In genomic region chr7:109754034-109754433, GRCm38 (mm10) we compare ENCODE assay signal across 28 mouse cellular contexts. TPM values are rescaled to one million over a fixed set of nuclear protein-coding genes. Genes with fewer than 3 reads are reported as not detected.
DNase-seq lines count a peak whose midpoint lies in the region; ATAC-seq and TF ChIP-seq lines count a peak whose summit lies in the region.
"Had no signal": no experiment of that assay in that cellular context is flagged by ENCODE, and none has a peak within 500 bp of the region (broad histone marks: within the 10 kb centered on the region; RNA-seq: fewer than 3 reads in every experiment).

No protein-coding gene starts in this region.

- no peak overlapping the region for H3K4me3 ChIP-seq in hindbrain, embryonic 13.5 days
- H3K4me3 ChIP-seq in hindbrain, embryonic 12.5 days: no peak overlapping the region
- no peak overlapping the region for H3K4me3 ChIP-seq in neural tube, embryonic 13.5 days
- H3K4me3 ChIP-seq in stomach, postnatal 0 days (ENCODE audit: low read depth, low read length): no peak overlapping the region
- H3K4me3 ChIP-seq: forebrain, embryonic 10.5 days; forebrain, embryonic 13.5 days; heart, adult 2 months; heart, embryonic 10.5 days; heart, embryonic 13.5 days had no signal

- no peak for ATAC-seq in hindbrain, embryonic 13.5 days (ENCODE audit: low FRiP score)
- ATAC-seq in hindbrain, embryonic 12.5 days (ENCODE audit: low FRiP score): no peak
- no peak for ATAC-seq in neural tube, embryonic 13.5 days (ENCODE audit: low read depth)
- no peak for ATAC-seq in stomach, postnatal 0 days (ENCODE audit: low FRiP score, low TSS enrichment)
- ATAC-seq: activated CD4-positive, CD25-positive, alpha-beta regulatory T cell, adult 4 months; forebrain, embryonic 13.5 days; forebrain, embryonic 16.5 days; hindbrain, embryonic 16.5 days had no signal

- TF ChIP-seq CTCF in stomach, postnatal 0 days (IDR thresholded peaks at IDR 0.05; ENCODE audit: low read depth): no peak

- H3K9ac ChIP-seq in hindbrain, embryonic 13.5 days: 0 out of 2 replicates have a peak overlapping the region, but pooled peaks have one; percentile 95
- H3K9ac ChIP-seq in hindbrain, embryonic 12.5 days: no peak overlapping the region
- H3K9ac ChIP-seq in neural tube, embryonic 13.5 days: no peak overlapping the region
- no peak overlapping the region for H3K9ac ChIP-seq in stomach, postnatal 0 days (ENCODE audit: low read length)
- H3K9ac ChIP-seq: heart, embryonic 13.5 days had no signal

- no peaks in the 10 kb centered on the region for H3K9me3 ChIP-seq in hindbrain, embryonic 13.5 days
- H3K9me3 ChIP-seq in hindbrain, embryonic 12.5 days (replicated peaks): no peaks in the 10 kb centered on the region
- H3K9me3 ChIP-seq in neural tube, embryonic 13.5 days: no peaks in the 10 kb centered on the region
- no peaks in the 10 kb centered on the region for H3K9me3 ChIP-seq in stomach, postnatal 0 days (ENCODE audit: control insufficient read depth, low read length)
- H3K9me3 ChIP-seq: forebrain, embryonic 10.5 days; forebrain, embryonic 13.5 days; heart, embryonic 10.5 days; heart, embryonic 13.5 days had no signal

- H3K4me1 ChIP-seq in hindbrain, embryonic 13.5 days (replicated peaks): peaks cover 33% of the 10 kb centered on the region
- H3K4me1 ChIP-seq in hindbrain, embryonic 12.5 days: peaks cover 17% of the 10 kb centered on the region
- peaks cover 27% of the 10 kb centered on the region for H3K4me1 ChIP-seq in neural tube, embryonic 13.5 days (replicated peaks)
- H3K4me1 ChIP-seq in stomach, postnatal 0 days (replicated peaks; ENCODE audit: control insufficient read depth, insufficient read depth): no peaks in the 10 kb centered on the region

- 93% methylated on average over 8 of the region's 8 CpGs for WGBS in hindbrain, embryonic 13.5 days
- 95% methylated on average over 8 of the region's 8 CpGs for WGBS in hindbrain, embryonic 12.5 days
- WGBS in neural tube, embryonic 13.5 days: 93% methylated on average over 8 of the region's 8 CpGs
- 75% methylated on average over 8 of the region's 8 CpGs for WGBS in stomach, postnatal 0 days

- TF ChIP-seq EP300 in stomach, postnatal 0 days (optimal IDR thresholded peaks at IDR 0.05): no peak

- H3K27me3 ChIP-seq in hindbrain, embryonic 13.5 days: no peaks in the 10 kb centered on the region
- H3K27me3 ChIP-seq in hindbrain, embryonic 12.5 days: no peaks in the 10 kb centered on the region
- no peaks in the 10 kb centered on the region for H3K27me3 ChIP-seq in neural tube, embryonic 13.5 days
- no peaks in the 10 kb centered on the region for H3K27me3 ChIP-seq in stomach, postnatal 0 days (ENCODE audit: control insufficient read depth, insufficient read depth, low read length)
- H3K27me3 ChIP-seq: forebrain, embryonic 13.5 days; heart, embryonic 13.5 days had no signal

- H3K27ac ChIP-seq in hindbrain, embryonic 13.5 days: no peak overlapping the region
- no peak overlapping the region for H3K27ac ChIP-seq in hindbrain, embryonic 12.5 days
- no peak overlapping the region for H3K27ac ChIP-seq in neural tube, embryonic 13.5 days (replicated peaks)
- peak overlapping the region; percentile 50; the same call in 1 of the 2 replicates for H3K27ac ChIP-seq in stomach, postnatal 0 days (replicated peaks)
- H3K27ac ChIP-seq: forebrain, embryonic 10.5 days; forebrain, embryonic 13.5 days; heart, adult 2 months; heart, embryonic 10.5 days; heart, embryonic 13.5 days had no signal

- H3K36me3 ChIP-seq in hindbrain, embryonic 13.5 days: peaks cover 2% of the 10 kb centered on the region; the same call in 1 of the 2 replicates
- no peaks in the 10 kb centered on the region for H3K36me3 ChIP-seq in hindbrain, embryonic 12.5 days
- 0 out of 2 replicates have a peak, but pooled peaks cover 4% of the 10 kb centered on the region for H3K36me3 ChIP-seq in neural tube, embryonic 13.5 days
- no peaks in the 10 kb centered on the region for H3K36me3 ChIP-seq in stomach, postnatal 0 days (ENCODE audit: control insufficient read depth, insufficient read depth, low read length)
- H3K36me3 ChIP-seq: forebrain, embryonic 10.5 days; heart, embryonic 10.5 days had no signal

- H3K4me2 ChIP-seq in hindbrain, embryonic 13.5 days: no peak overlapping the region
- no peak overlapping the region for H3K4me2 ChIP-seq in hindbrain, embryonic 12.5 days (replicated peaks)
- H3K4me2 ChIP-seq in neural tube, embryonic 13.5 days: 0 out of 2 replicates have a peak overlapping the region, but pooled peaks have one; percentile 76
- no peak overlapping the region for H3K4me2 ChIP-seq in stomach, postnatal 0 days (replicated peaks; ENCODE audit: low read depth)

- DNase-seq in neural tube, embryonic 10.5 days (ENCODE audit: extremely low spot score, low spot score): no peak
- no peak for DNase-seq in stomach, postnatal 0 days (ENCODE audit: low spot score)
- no peak for DNase-seq in lung, postnatal 14 days
- DNase-seq: adrenal gland, adult 8-10 months; adrenal gland, postnatal 25 days; cerebellum, adult 11-12 months; cerebellum, adult 8-10 months; cerebellum, postnatal 10 days; cerebellum, postnatal 36 days; gastrocnemius, postnatal 10 days; gastrocnemius, postnatal 36 days; heart, adult 2 months; heart, postnatal 14 days; heart, postnatal 4 days had no signal

RNA-seq across cellular contexts. Expression of gene Tmem9b, which starts 1.4 kb away (rescaled TPM):
- 110 and 113 TPM in 2 replicates for polyA plus RNA-seq in hindbrain, embryonic 13.5 days (2015; fragmentation: Nextera tagmentation; extraction: Ambion mirVana)
- polyA plus RNA-seq in hindbrain, embryonic 12.5 days (2016; fragmentation: Nextera tagmentation; extraction: Ambion mirVana): 62.5 and 69.9 TPM in 2 replicates
- polyA plus RNA-seq in neural tube, embryonic 13.5 days (2015; fragmentation: Nextera tagmentation; extraction: Ambion mirVana): 106 and 119 TPM in 2 replicates
- 103 and 106 TPM in 2 replicates for polyA plus RNA-seq in stomach, postnatal 0 days (2015; fragmentation: Nextera tagmentation; extraction: Ambion mirVana)

RNA-seq across cellular contexts. Expression of gene Ascl3, which starts 22.5 kb away (rescaled TPM):
- polyA plus RNA-seq in hindbrain, embryonic 13.5 days (2015; fragmentation: Nextera tagmentation; extraction: Ambion mirVana): 0.42 TPM in 1 of 2 replicates, not detected in the other
- polyA plus RNA-seq in hindbrain, embryonic 12.5 days (2016; fragmentation: Nextera tagmentation; extraction: Ambion mirVana): 0.47 TPM in 1 of 2 replicates, not detected in the other
- 0.29 and 0.45 TPM in 2 replicates for polyA plus RNA-seq in neural tube, embryonic 13.5 days (2015; fragmentation: Nextera tagmentation; extraction: Ambion mirVana)
- 0.39 and 0.56 TPM in 2 replicates for polyA plus RNA-seq in stomach, postnatal 0 days (2015; fragmentation: Nextera tagmentation; extraction: Ambion mirVana)
- polyA plus RNA-seq: activated CD4-positive, CD25-positive, alpha-beta regulatory T cell, adult 4 months; embryonic facial prominence, embryonic 11.5 days; embryonic facial prominence, embryonic 14.5 days; forebrain, embryonic 10.5 days; forebrain, embryonic 13.5 days; forebrain, embryonic 16.5 days; heart, adult 2 months; heart, embryonic 10.5 days; heart, embryonic 13.5 days; heart, embryonic 16.5 days; hindbrain, embryonic 11.5 days had no signal

RNA-seq across cellular contexts. Expression of gene Nrip3, which starts 27.8 kb away (rescaled TPM):
- 3.9 and 4.1 TPM in 2 replicates for polyA plus RNA-seq in hindbrain, embryonic 13.5 days (2015; fragmentation: Nextera tagmentation; extraction: Ambion mirVana)
- 1.3 and 1.4 TPM in 2 replicates for polyA plus RNA-seq in hindbrain, embryonic 12.5 days (2016; fragmentation: Nextera tagmentation; extraction: Ambion mirVana)
- 4.7 and 5.0 TPM in 2 replicates for polyA plus RNA-seq in neural tube, embryonic 13.5 days (2015; fragmentation: Nextera tagmentation; extraction: Ambion mirVana)
- 0.63 and 0.73 TPM in 2 replicates for polyA plus RNA-seq in stomach, postnatal 0 days (2015; fragmentation: Nextera tagmentation; extraction: Ambion mirVana)

RNA-seq across cellular contexts. Expression of gene BC051019, which starts 30.4 kb away (rescaled TPM):
- polyA plus RNA-seq in hindbrain, embryonic 13.5 days (2015; fragmentation: Nextera tagmentation; extraction: Ambion mirVana): 0.16 and 1.00 TPM in 2 replicates
- polyA plus RNA-seq in hindbrain, embryonic 12.5 days (2016; fragmentation: Nextera tagmentation; extraction: Ambion mirVana): 0.74 and 0.78 TPM in 2 replicates
- 0.17 TPM in 1 of 2 replicates, not detected in the other for polyA plus RNA-seq in neural tube, embryonic 13.5 days (2015; fragmentation: Nextera tagmentation; extraction: Ambion mirVana)
- polyA plus RNA-seq in stomach, postnatal 0 days (2015; fragmentation: Nextera tagmentation; extraction: Ambion mirVana): 0.17 and 0.25 TPM in 2 replicates
- polyA plus RNA-seq: embryonic facial prominence, embryonic 11.5 days; heart, embryonic 10.5 days had no signal

RNA-seq across cellular contexts. Expression of gene Akip1, which starts 50.5 kb away (rescaled TPM):
- polyA plus RNA-seq in hindbrain, embryonic 13.5 days (2015; fragmentation: Nextera tagmentation; extraction: Ambion mirVana): 15.5 TPM in 2 replicates
- 15.4 and 18.2 TPM in 2 replicates for polyA plus RNA-seq in hindbrain, embryonic 12.5 days (2016; fragmentation: Nextera tagmentation; extraction: Ambion mirVana)
- 12.2 and 14.0 TPM in 2 replicates for polyA plus RNA-seq in neural tube, embryonic 13.5 days (2015; fragmentation: Nextera tagmentation; extraction: Ambion mirVana)
- 36.8 and 38.6 TPM in 2 replicates for polyA plus RNA-seq in stomach, postnatal 0 days (2015; fragmentation: Nextera tagmentation; extraction: Ambion mirVana)
